Mouse (Mus musculus) embryo, embryonic 10.5 days (tissue): ENCODE results near the gene Pld4.

Source experiments
- DNase-seq: peaks from one replicate; pipeline ENCODE4 v3.0.0-alpha.2; 2015; ENCODE audit warnings: low spot score

The Pld4 gene

GRCm38 (mm10) chr12:112760154-112760926 lies at the start of gene Pld4:
Gene Pld4, plus strand, starts transcription at chr12:112760655.
- DNase-seq = no peak

DNA sequence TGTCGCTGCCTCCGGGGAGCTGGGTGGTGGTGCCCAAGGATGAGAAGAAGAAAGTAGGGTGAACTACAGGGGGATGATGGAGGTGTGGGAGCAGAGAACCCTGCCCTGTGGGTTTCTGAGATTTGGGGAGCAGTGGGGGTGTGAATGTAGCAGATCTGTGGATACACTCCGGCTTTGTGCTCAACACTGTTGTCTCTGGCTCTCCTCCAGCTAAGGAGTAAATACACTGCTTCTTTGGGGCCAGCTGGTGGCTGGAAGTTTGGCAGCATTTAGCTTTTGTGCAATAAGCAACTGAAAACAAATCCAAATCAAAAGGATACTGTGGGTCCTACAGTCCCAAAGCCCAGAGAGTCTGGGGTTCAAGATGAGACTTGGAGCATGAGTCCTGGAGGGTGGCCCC lies 46.5 kb upstream of the Pld4 start:
- DNase-seq = no peak

DNA sequence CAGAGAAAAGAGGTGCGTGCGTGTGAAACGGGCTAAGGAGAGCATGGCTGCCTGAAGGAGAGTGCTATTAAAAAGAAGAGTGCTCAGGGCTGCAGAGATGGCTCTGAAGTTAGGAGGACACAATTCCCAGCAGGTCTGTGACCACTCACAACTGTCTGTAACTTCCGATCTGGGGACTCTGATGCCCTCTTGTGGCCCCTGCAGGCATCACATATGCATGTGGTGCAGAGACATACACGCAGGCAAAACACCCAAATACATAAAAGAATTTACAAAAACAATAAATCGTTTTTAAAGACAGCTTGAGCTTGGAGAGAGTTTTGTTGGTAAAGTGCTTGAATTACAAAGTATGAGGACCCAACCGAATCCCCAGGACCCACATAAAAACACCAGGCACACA lies 43.3 kb upstream of the Pld4 start:
- DNase-seq = peak; percentile 79

DNA sequence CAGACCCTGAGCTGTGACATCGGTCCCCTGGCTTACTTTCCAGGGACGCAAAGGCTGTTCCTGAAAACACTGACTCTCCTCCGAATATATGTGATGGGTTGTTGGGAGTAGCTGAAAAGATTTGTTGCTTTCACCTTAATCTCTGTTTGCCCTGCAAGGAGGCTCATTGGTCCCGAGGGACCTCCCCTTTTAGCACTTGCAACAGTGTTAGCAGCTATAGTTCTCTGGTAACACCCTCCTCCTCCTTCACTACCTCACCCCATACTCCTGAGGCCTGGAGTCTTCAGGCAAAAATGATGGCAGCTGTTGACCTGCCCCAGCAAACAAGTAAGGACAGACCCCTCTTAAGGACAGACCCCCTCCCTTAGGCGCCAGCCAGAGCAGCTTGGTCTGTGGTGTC lies 41.5 kb upstream of the Pld4 start:
- no peak for DNase-seq

- DNase-seq = no peak
Observed at GRCm38 (mm10) chr12:112720216-112720615, 40.2 kb upstream of the Pld4 start, which contains the start of gene Cep170b. Gene Cep170b, plus strand, starts transcription at chr12:112720455.

GRCm38 (mm10) chr12:112720890-112721423 lies 39.5 kb upstream of the Pld4 start:
- DNase-seq = no peak

DNA sequence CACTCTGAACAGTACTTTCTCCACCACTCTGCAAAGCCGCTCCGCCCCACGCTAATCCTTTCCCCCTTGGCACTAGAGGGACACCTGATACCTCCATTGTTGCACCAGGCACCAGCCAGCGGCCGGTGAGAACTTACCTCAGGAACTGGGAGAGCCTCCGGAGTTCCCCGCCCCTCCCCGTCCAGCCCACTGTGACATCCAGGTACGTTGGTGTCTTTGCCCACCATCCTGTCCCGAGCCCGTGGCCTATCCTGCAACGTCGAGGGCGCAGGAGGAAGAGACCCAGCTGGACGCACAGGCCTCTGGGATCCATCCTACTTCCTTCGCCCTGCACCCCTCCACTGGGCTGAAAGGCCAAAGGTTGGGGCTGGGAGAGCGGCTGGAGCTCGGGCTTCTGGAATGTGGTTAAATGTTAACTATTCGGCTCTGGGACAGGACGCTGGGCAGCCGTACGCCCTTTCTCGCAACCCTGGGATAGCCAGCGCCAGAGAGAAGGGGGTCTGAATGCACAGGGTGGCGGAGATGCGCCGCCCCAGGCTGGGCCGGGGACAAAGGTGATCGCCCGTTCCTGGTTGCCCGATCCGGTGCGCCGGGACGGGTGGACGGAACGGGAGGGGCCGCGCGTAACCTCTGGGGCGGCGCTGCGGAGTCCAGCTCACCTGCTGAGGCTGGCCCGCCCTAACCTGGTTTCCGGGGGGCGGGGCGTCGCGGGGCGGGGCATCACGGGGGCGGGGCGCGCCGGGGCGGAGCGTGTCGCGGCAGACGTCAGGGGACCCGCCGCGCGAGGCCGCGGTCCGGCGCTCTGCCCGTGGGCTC lies 38.8 kb upstream of the Pld4 start:
- peak; percentile 39 for DNase-seq

- peak; percentile 39 for DNase-seq
Observed at GRCm38 (mm10) chr12:112722240-112723027, 38.0 kb upstream of the Pld4 start.

GRCm38 (mm10) chr12:112723028-112723330 lies 37.5 kb upstream of the Pld4 start:
- no peak for DNase-seq

GRCm38 (mm10) chr12:112723445-112723844 lies 37.0 kb upstream of the Pld4 start:
- no peak for DNase-seq

DNA sequence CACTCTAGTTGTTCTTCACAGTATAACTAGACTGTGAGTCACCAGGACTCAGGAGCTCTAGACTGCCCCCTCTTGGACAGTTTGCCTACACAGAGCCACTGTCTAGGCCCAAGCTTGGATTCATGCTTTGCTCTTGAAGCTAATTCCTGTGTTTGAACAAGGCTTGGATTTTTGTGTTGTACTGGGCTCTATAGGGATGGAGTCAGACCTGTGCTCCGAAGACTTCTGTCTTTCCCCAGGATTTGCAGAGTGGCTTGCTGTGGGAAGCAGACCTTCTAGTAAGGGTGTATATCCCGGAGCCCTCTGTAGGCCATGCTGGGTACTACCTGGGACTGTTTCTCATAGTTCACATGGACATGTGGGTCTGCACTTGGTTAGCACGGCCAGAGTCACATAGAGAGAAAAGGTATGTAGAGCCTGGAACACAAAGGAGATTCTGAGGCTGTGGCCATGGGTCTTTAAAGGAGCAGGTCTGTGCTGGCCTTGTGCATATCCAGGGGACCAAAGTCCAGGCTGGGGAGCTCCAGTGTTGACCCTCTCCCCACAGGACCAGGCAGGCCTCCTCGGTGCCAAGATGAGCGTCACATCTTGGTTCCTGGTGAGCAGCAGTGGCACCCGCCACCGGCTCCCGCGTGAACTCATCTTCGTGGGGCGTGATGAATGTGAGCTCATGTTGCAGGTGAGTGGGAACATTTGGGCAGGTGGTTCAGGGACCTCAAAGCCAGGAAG lies 36.2 kb upstream of the Pld4 start:
- DNase-seq = peak; percentile 87

- no peak for DNase-seq
Observed at GRCm38 (mm10) chr12:112727801-112728200, 32.7 kb upstream of the Pld4 start.

GRCm38 (mm10) chr12:112730808-112731207 lies 29.6 kb upstream of the Pld4 start:
- no peak for DNase-seq

DNA sequence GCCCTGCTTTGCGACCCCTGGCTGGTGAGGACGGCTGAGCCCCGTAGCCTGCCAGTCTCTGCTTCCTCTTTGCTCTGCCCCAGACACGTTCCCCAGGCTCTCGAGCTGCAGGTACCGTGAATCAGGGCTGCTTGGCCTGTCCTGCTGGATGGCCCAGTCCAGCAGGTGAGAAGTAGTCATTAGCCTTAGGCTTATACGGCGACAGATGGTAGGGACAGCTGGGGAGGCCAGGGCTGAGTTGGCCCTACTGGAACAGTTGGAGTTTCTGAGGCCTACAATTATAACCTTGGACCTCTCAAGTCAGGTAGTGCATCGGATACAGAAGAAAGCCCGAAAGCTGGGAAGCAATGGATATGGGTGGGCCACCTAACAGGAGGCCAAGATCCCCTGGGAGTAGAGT lies 27.9 kb upstream of the Pld4 start:
- no peak for DNase-seq

GRCm38 (mm10) chr12:112734108-112734820 lies 26.2 kb upstream of the Pld4 start:
- DNase-seq = no peak

- DNase-seq = no peak
Observed at GRCm38 (mm10) chr12:112734881-112735655, 25.4 kb upstream of the Pld4 start.

- DNase-seq = no peak
Observed at GRCm38 (mm10) chr12:112735896-112736635, 24.4 kb upstream of the Pld4 start.

GRCm38 (mm10) chr12:112736636-112736925 lies 23.9 kb upstream of the Pld4 start:
- DNase-seq = no peak

DNA sequence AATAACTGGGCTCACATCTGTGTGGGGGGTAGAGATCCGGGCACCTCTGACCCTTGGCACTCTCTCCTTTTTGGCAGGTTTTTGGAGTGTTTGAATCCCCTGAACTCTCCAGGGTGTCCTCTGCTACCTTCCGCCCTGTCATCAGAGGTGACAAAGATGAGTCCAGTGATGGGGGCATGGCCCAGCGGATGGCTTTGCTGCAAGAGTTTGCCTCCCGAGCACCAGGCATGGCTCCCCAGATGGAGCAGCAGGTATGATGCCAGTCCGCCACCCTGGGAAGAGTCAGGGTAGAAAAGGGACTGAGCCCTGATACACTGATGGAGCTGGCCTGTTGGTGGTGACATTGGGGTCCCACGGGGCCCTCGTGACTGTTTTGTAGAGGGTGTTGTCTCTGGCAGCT lies 23.4 kb upstream of the Pld4 start:
- no peak for DNase-seq

DNA sequence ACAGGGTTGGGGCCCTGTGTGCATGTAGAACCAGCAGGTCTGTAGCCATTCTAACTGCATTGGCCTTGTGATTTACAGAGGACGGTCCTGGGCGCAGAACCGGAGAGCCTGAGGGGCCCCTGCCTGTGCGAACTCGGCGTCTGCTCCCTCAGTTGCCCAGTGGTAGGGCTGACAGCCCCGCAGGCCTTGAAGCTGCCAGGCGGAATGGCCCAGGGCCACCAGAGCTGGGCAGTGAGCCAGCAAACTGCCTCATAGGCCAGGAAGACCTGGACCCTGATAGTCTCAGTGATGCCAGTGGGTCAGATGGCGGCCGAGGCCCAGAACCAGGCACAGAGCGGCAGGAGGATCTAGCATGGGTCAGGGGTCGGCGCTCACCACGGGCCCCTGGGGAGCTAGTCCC lies 22.7 kb upstream of the Pld4 start:
- DNase-seq = no peak
